Mouse (Mus musculus) frontal cortex, postnatal 14 days (tissue): Measurements from ENCODE around the gene Mybph.
"Not testable (repeated sequence)": the region's sequence is repeated elsewhere in the genome, so short reads cannot be mapped to it uniquely, and the experiment has no call there.

ENCODE experiments used
- DNase-seq, 2 experiments: peaks; one replicate each; pipeline ENCODE4 v3.0.0; 2022; ENCODE audit warnings: low spot score in 2 of 2

The Mybph gene

GRCm38 (mm10) chr1:134233681-134234454, 40.6 kb downstream of the Mybph start:
- DNase-seq: no peak

GRCm38 (mm10) chr1:134234455-134235390, 41.5 kb downstream of the Mybph start:
- no peak for DNase-seq

GRCm38 (mm10) chr1:134235391-134235921, 42.2 kb downstream of the Mybph start, which contains the start of gene Adora1:
TSS of gene Adora1 (minus strand) at chr1:134235431.
- DNase-seq: no peak

- DNase-seq: no peak
Observed at GRCm38 (mm10) chr1:134236142-134236541, 42.9 kb downstream of the Mybph start.

- no peak for DNase-seq
Observed at GRCm38 (mm10) chr1:134237438-134237837, 44.2 kb downstream of the Mybph start.

- no peak for DNase-seq
Observed at GRCm38 (mm10) chr1:134240701-134241100, 47.5 kb downstream of the Mybph start.

GRCm38 (mm10) chr1:134241298-134241697, 48.0 kb downstream of the Mybph start:
- no peak for DNase-seq

- no peak for DNase-seq
Observed at GRCm38 (mm10) chr1:134242286-134242685, 49.0 kb downstream of the Mybph start.

- DNase-seq: no peak
Observed at GRCm38 (mm10) chr1:134243505-134243904, 50.3 kb downstream of the Mybph start.

- peak; percentile 78 to 91 for DNase-seq
Observed at GRCm38 (mm10) chr1:134243948-134244914, 51.0 kb downstream of the Mybph start.

GRCm38 (mm10) chr1:134245004-134245717, 51.9 kb downstream of the Mybph start:
- no peak for DNase-seq

GRCm38 (mm10) chr1:134246590-134246989, 53.3 kb downstream of the Mybph start:
- DNase-seq: no peak

- not testable (repeated sequence) for DNase-seq
Observed at GRCm38 (mm10) chr1:134249681-134250080, 56.4 kb downstream of the Mybph start.
